Mouse (Mus musculus) CH12.LX (cell line): ENCODE measurements around the gene Vmn1r53. TPM values are rescaled to one million over a fixed set of nuclear protein-coding genes. Genes with fewer than 3 reads are reported as not detected.

Source experiments
- DNase-seq: peaks from one replicate; pipeline ENCODE4 v3.0.0-alpha.2; 2013; ENCODE audit errors: extremely low read depth
- H3K27ac ChIP-seq: 2 replicates; pipeline ENCODE4 v1.5.1; 2012; ENCODE audit warnings: low read depth, mild to moderate bottlenecking, control low read depth, moderate library complexity; ENCODE audit not compliant: insufficient read depth
- H3K27me3 ChIP-seq: replicated peaks from 2 replicates; pipeline ENCODE3; 2012; ENCODE audit warnings: inconsistent platforms
- H3K36me3 ChIP-seq, 2 experiments: replicated peaks in 1 of 2; 2 replicates each; pipeline versions ENCODE3 to v1.6.1; 2012; ENCODE audit warnings: inconsistent platforms in 1 of 2, low read length in 1 of 2, mild to moderate bottlenecking in 1 of 2, mixed read lengths in 1 of 2, moderate library complexity in 1 of 2; ENCODE audit not compliant: control insufficient read depth in 1 of 2, insufficient read depth in 1 of 2
- H3K4me1 ChIP-seq, 2 experiments: 2 replicates each; pipeline ENCODE4 v1.6.1; 2012; ENCODE audit warnings: inconsistent platforms in 1 of 2, moderate library complexity in 1 of 2; ENCODE audit not compliant: insufficient read depth in 2 of 2, control insufficient read depth in 1 of 2
- H3K4me2 ChIP-seq: 2 replicates; pipeline ENCODE4 v1.6.1; 2012; ENCODE audit warnings: low read depth, mild to moderate bottlenecking, control low read depth; ENCODE audit not compliant: poor library complexity, insufficient read depth, severe bottlenecking
- H3K4me3 ChIP-seq, 3 experiments: fragments of 150-350 bp in 1 of 3; sonication (generic) in 1 of 3; replicated peaks in 1 of 3; 2 replicates each; pipeline versions ENCODE3 to v1.5.1; 2011 to 2012; ENCODE audit warnings: low read depth in 2 of 3, low read length in 2 of 3, mild to moderate bottlenecking in 2 of 3, moderate library complexity in 2 of 3, control low read depth in 1 of 3, improper control_type of control experiment in 1 of 3, inconsistent platforms in 1 of 3, mixed read lengths in 1 of 3; ENCODE audit not compliant: poor library complexity in 1 of 3
- H3K79me2 ChIP-seq: replicated peaks from 2 replicates; pipeline ENCODE4 v1.6.1; 2012; ENCODE audit warnings: mild to moderate bottlenecking, moderate library complexity; ENCODE audit not compliant: control insufficient read depth, poor library complexity, insufficient read depth, severe bottlenecking; ENCODE audit errors: extremely low read depth
- H3K9ac ChIP-seq: 2 replicates; pipeline ENCODE4 v1.6.1; 2012; ENCODE audit warnings: low read depth, mild to moderate bottlenecking, control low read depth, moderate library complexity; ENCODE audit not compliant: insufficient read depth
- H3K9me3 ChIP-seq: replicated peaks from 2 replicates; pipeline ENCODE3; 2012; ENCODE audit warnings: low read length, inconsistent platforms, mixed read lengths
- BHLHE40 ChIP-seq: IDR thresholded peaks from 2 replicates; pipeline ENCODE4 v1.6.1; 2011; ENCODE audit warnings: mild to moderate bottlenecking, low read depth, low read length, improper control_type of control experiment
- CHD2 ChIP-seq: IDR thresholded peaks from 2 replicates; pipeline ENCODE4 v1.6.1; 2011; ENCODE audit warnings: low read length, improper control_type of control experiment
- CTCF ChIP-seq, 2 experiments: IDR thresholded peaks in 1 of 2; conservative IDR thresholded peaks in 1 of 2; 2 replicates each; pipeline ENCODE4 v1.5.1; 2011 to 2012; ENCODE audit warnings: low read depth in 2 of 2, low read length in 2 of 2, improper control_type of control experiment in 1 of 2, inconsistent platforms in 1 of 2, mild to moderate bottlenecking in 1 of 2, moderate library complexity in 1 of 2
- E2F4 ChIP-seq: IDR thresholded peaks from 2 replicates; pipeline ENCODE4 v1.6.1; 2011; ENCODE audit warnings: low read depth, low read length, improper control_type of control experiment; ENCODE audit not compliant: insufficient replicate concordance
- ETS1 ChIP-seq: conservative IDR thresholded peaks from 2 replicates; pipeline ENCODE4 v1.6.1; 2012; ENCODE audit warnings: low read depth, mild to moderate bottlenecking, inconsistent platforms, low read length, improper control_type of control experiment, moderate library complexity
- GABPA ChIP-seq: IDR thresholded peaks from 2 replicates; pipeline ENCODE4 v1.6.1; 2012; ENCODE audit warnings: low read depth, low read length, improper control_type of control experiment, inconsistent platforms; ENCODE audit not compliant: insufficient replicate concordance
- HCFC1 ChIP-seq: IDR thresholded peaks from 2 replicates; pipeline ENCODE4 v1.6.1; 2012; ENCODE audit warnings: low read depth, mild to moderate bottlenecking, inconsistent platforms, low read length, improper control_type of control experiment
- MAFK ChIP-seq: IDR thresholded peaks from 2 replicates; pipeline ENCODE4 v1.6.1; 2011; ENCODE audit warnings: low read length, improper control_type of control experiment; ENCODE audit not compliant: insufficient replicate concordance
- MAZ ChIP-seq: IDR thresholded peaks from 2 replicates; pipeline ENCODE4 v1.6.1; 2012; ENCODE audit warnings: low read depth, mild to moderate bottlenecking, inconsistent platforms, low read length, improper control_type of control experiment, moderate library complexity
- MEF2A ChIP-seq: IDR thresholded peaks from 2 replicates; pipeline ENCODE4 v1.6.1; 2014; ENCODE audit warnings: low read depth, mild to moderate bottlenecking, inconsistent platforms, low read length, improper control_type of control experiment, borderline replicate concordance
- MYC ChIP-seq: IDR thresholded peaks from 2 replicates; pipeline ENCODE4 v1.6.1; 2011; ENCODE audit warnings: low read depth, mild to moderate bottlenecking, improper control_type of control experiment, low read length
- PAX5 ChIP-seq: IDR thresholded peaks from 2 replicates; pipeline ENCODE4 v1.6.1; 2012; ENCODE audit warnings: low read length, inconsistent platforms, mixed read lengths
- POLR2A ChIP-seq: IDR thresholded peaks from 2 replicates; pipeline ENCODE4 v1.6.1; 2011; ENCODE audit warnings: low read depth, mild to moderate bottlenecking, improper control_type of control experiment, low read length
- SIN3A ChIP-seq: IDR thresholded peaks from 2 replicates; pipeline ENCODE4 v1.6.1; 2012; ENCODE audit warnings: low read length, improper control_type of control experiment, inconsistent platforms
- USF2 ChIP-seq: conservative IDR thresholded peaks from 2 replicates; pipeline ENCODE4 v1.6.1; 2011; ENCODE audit warnings: low read depth, low read length, improper control_type of control experiment
- ZKSCAN1 ChIP-seq: IDR thresholded peaks from 2 replicates; pipeline ENCODE4 v1.6.1; 2012; ENCODE audit warnings: low read depth, inconsistent platforms, low read length, improper control_type of control experiment, borderline replicate concordance
- ZMIZ1 ChIP-seq: IDR thresholded peaks from 2 replicates; pipeline ENCODE4 v1.6.1; 2012; ENCODE audit warnings: low read depth, mild to moderate bottlenecking, inconsistent platforms, low read length, improper control_type of control experiment
- dilution Hi-C: fragments of 300-500 bp; cut with MboI; formaldehyde crosslinking; loops from 2 replicates; pipeline ENCODE4 v1.14.3; 2020; ENCODE audit warnings: low sequenced_read_pairs; ENCODE audit not compliant: extremely low pct_unique_long_range_greater_than_20kb, extremely low pct_ligation_motif_present
- in situ Hi-C: fragments of 300-500 bp; cut with MboI; formaldehyde crosslinking; loops from 3 replicates; pipeline ENCODE4 v1.14.3; 2019; ENCODE audit warnings: low sequenced_read_pairs, low pct_ligation_motif_present, low pct_unique_long_range_greater_than_20kb, mixed read lengths
- polyA plus RNA-seq: library from polyadenylated mRNA; unstranded; fragments of >175 nt; gene quantifications from 2 replicates; pipeline ENCODE4 v1.2.1, GENCODE M21; 2012; ENCODE audit warnings: low read depth; ENCODE audit not compliant: insufficient read length
- total RNA-seq, 2 experiments: library from RNA; depleted of rRNA; stranded (reverse); fragments of 300-350 nt in 1 of 2; fragments of >200 nt in 1 of 2; gene quantifications; 2 replicates each; pipeline ENCODE4 v1.2.3; 2012 to 2014

The Vmn1r53 gene
- total RNA-seq (2012; rRNA removed) (not detected in 2 replicates), total RNA-seq (2014; rRNA removed) (not detected in 2 replicates), polyA plus RNA-seq (not detected in 2 replicates)

- Histone ChIP-seq H3K9me3 (no peaks in the 10 kb centered on the region), H3K36me3 (no peaks in the 10 kb centered on the region), H3K4me1 (no peaks in the 10 kb centered on the region), H3K27me3 (peaks cover 40% of the 10 kb centered on the region), H3K79me2 (no peaks in the 10 kb centered on the region), H3K4me2 (no peak within 1 kb of the TSS), H3K4me3 (no peak within 1 kb of the TSS), H3K27ac (no peak within 1 kb of the TSS), H3K9ac (no peak within 1 kb of the TSS)
- DNase-seq: no peak
- TF ChIP-seq ETS1 (no peak), CHD2 (no peak), BHLHE40 (no peak), E2F4 (no peak), SIN3A (no peak), MEF2A (no peak), POLR2A (no peak), USF2 (no peak)
- in situ Hi-C loops: no loop called here
- dilution Hi-C loops: no loop called here
Observed at GRCm38 (mm10) chr6:90224338-90224737, at the start of gene Vmn1r53. TSS of gene Vmn1r53 (minus strand) at chr6:90224438.

- dilution Hi-C loops: no loop called here
- no peak within 1 kb of the TSS for H3K27ac ChIP-seq
- no peak for DNase-seq
- peaks cover 76% of the 10 kb centered on the region for H3K27me3 ChIP-seq
- H3K4me1 ChIP-seq: no peaks in the 10 kb centered on the region
- no peaks in the 10 kb centered on the region for H3K9me3 ChIP-seq
- H3K9ac ChIP-seq: no peak within 1 kb of the TSS
- TF ChIP-seq ZKSCAN1 (no peak), CHD2 (no peak), MEF2A (no peak), MAZ (no peak), SIN3A (no peak), HCFC1 (no peak), ZMIZ1 (no peak), E2F4 (no peak), CTCF (conservative IDR thresholded peaks at IDR 0.05 in 1 of 2, IDR thresholded peaks at IDR 0.05 in 1 of 2; ENCODE audit: low read depth in 2 of 2, low read length in 2 of 2) (no peak), MYC (no peak), MAFK (no peak), GABPA (no peak), PAX5 (no peak)
- TF ChIP-seq, all 38 proteins: peak for 0
- H3K4me2 ChIP-seq: no peak within 1 kb of the TSS
- in situ Hi-C loops: no loop called here
- H3K4me3 ChIP-seq: no peak within 1 kb of the TSS
- no peaks in the 10 kb centered on the region for H3K36me3 ChIP-seq
- H3K79me2 ChIP-seq: no peaks in the 10 kb centered on the region
Observed at GRCm38 (mm10) chr6:90246000-90246399, 21.8 kb upstream of the Vmn1r53 start, which contains the start of gene Vmn1r54. TSS of gene Vmn1r54 (plus strand) at chr6:90246300.
